Mouse (Mus musculus) lung, adult 2 months (tissue): ENCODE data around the gene Arid1b.

Experiments
- CTCF ChIP-seq: fragments of 200-500 bp; IDR thresholded peaks from 2 replicates; pipeline ENCODE4 v1.5.1; 2011; ENCODE audit warnings: mild to moderate bottlenecking, low read length, control low read depth; ENCODE audit not compliant: insufficient read depth
- POLR2A ChIP-seq: fragments of 200-500 bp; IDR thresholded peaks from 2 replicates; pipeline ENCODE4 v1.6.1; 2011; ENCODE audit warnings: low read depth, mild to moderate bottlenecking, control low read depth, low read length, borderline replicate concordance; ENCODE audit errors: extremely low read depth

GRCm38 (mm10) chr17:5050970-5051530 lies 56.9 kb downstream of the Arid1b start:
- no peak for TF ChIP-seq CTCF
- no peak for TF ChIP-seq POLR2A
